Comparison of ENCODE assay signal across 8 mouse cellular contexts in the genomic region with DNA sequence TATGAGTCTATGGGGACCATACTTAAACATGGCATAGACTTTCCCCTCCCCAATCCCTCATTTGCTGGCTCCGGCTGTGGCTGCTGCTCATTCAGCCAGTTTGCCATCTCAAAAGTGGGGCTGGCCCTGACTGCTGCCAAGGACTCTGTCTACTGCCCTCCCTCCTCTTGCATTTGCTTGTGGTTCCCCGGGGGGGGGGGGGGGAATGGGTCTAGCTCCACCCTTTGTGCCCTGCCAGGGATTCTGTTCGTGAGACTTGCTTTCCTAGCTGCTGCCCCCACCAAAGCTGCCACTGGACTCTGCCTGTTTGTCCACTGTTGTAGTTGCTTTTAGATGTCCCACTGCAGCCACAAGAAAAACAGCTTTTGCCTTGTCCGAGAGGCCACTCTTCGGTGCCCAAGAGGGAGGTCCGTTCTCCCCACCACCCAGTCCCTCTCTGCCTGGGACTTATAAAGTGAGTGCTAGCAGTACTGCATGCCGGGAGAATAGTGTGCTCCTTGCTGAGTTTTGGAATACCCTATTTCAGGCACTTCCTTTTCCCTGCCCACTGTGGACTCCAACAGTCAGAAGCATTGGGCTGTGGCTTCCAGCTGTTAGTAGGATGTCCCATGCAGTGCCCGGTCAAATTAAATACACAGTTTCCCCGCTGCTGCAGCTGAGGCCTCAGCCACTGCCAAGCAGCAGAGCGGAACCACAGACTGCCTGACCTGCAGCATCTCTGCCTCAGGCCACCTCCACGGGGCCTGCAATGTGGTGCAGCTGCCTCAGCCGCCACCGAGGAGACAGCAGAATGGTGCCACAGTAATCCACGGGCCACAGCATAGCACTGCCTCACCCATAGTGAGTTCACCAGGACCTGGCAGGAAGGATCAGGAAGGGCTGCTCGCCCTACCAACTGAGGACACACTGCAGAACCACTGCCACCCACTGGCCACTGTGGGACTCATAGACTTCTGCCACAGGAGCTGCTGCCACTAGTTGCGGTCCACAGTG. TPM values are rescaled to one million over a fixed set of nuclear protein-coding genes. Genes with fewer than 3 reads are reported as not detected.
DNase-seq lines count a peak whose midpoint lies in the region; ATAC-seq and TF ChIP-seq lines count a peak whose summit lies in the region.

No protein-coding gene starts in this region.

- peak overlapping the region; percentile 31; the same call in 1 of the 2 replicates for H3K4me2 ChIP-seq in hindbrain, embryonic 16.5 days (ENCODE audit: low read length)

- H3K9me3 ChIP-seq in hindbrain, embryonic 16.5 days (ENCODE audit: control insufficient read depth, low read length), result no peaks in the 10 kb centered on the region

- intact Hi-C loops in gastrocnemius, adult 2 months (cut with DNase I), result loop anchor here (2.0 to 5.0 kb wide), 3 partner anchors 62 to 150 kb away; a partner anchor contains a TSS

- H3K4me1 ChIP-seq in hindbrain, embryonic 16.5 days (ENCODE audit: control insufficient read depth, insufficient read depth, low read depth, low read length), result 0 out of 2 replicates have a peak, but pooled peaks cover 2% of the 10 kb centered on the region

- 16% methylated on average over 15 of the region's 16 CpGs for WGBS in hindbrain, embryonic 16.5 days

- H3K9ac ChIP-seq in hindbrain, embryonic 16.5 days (ENCODE audit: low read depth, low read length), result peak overlapping the region; percentile 51

- H3K27me3 ChIP-seq in hindbrain, embryonic 16.5 days (replicated peaks; ENCODE audit: control insufficient read depth, insufficient read depth, low read length), result no peaks in the 10 kb centered on the region

- no peaks in the 10 kb centered on the region for H3K36me3 ChIP-seq in hindbrain, embryonic 16.5 days (ENCODE audit: control insufficient read depth, insufficient read depth, low read length)

- H3K4me3 ChIP-seq in gastrocnemius, adult 2 months, result peak overlapping the region; percentile 70
- no peak overlapping the region for H3K4me3 ChIP-seq in hindbrain, embryonic 16.5 days (ENCODE audit: low read length)

- peak; percentile 91 for ATAC-seq in hindbrain, embryonic 16.5 days

- peak overlapping the region; percentile 82 for H3K27ac ChIP-seq in gastrocnemius, adult 2 months
- peak overlapping the region; percentile 20; the same call in 1 of the 2 replicates for H3K27ac ChIP-seq in hindbrain, embryonic 16.5 days (ENCODE audit: low read depth, low read length)

- DNase-seq in WW6 (ENCODE audit: low read depth, low spot score), result peak; percentile 34
- peak; percentile 58 to 78 for DNase-seq in cerebellum, postnatal 4 days (ENCODE audit: low spot score in 2 of 2)
- DNase-seq in gastrocnemius, adult 2 months, result peak; percentile 91
- peak; percentile 76 to 88 for DNase-seq in left cerebral cortex, adult 18-20 months (ENCODE audit: low spot score in 2 of 2)
- DNase-seq in lung, postnatal 4 days, result peak; percentile 89 to 90
- peak; percentile 49 for DNase-seq in retina, postnatal 7 days (ENCODE audit: low read depth, low spot score)
- peak; percentile 73 to 76 for DNase-seq in urinary bladder, adult 18-20 months (ENCODE audit: low spot score in 2 of 2)

- peak; percentile 93 for TF ChIP-seq CTCF in gastrocnemius, adult 2 months (IDR thresholded peaks at IDR 0.05)

RNA-seq across cellular contexts. Expression of a gene that starts 10.1 kb away (rescaled TPM):
- total RNA-seq in gastrocnemius, adult 2 months (2021), result not detected
- not detected in 2 replicates for polyA plus RNA-seq in hindbrain, embryonic 16.5 days (2015; fragmentation: Nextera tagmentation; extraction: Ambion mirVana)
- under 1 TPM in 1 of 2 experiments, not detected in 1; 0.46 TPM for total RNA-seq in left cerebral cortex, adult 18-20 months (2021)

RNA-seq across cellular contexts. Expression of a gene that starts 16.1 kb away (rescaled TPM):
- not detected for total RNA-seq in gastrocnemius, adult 2 months (2021)
- polyA plus RNA-seq in hindbrain, embryonic 16.5 days (2015; fragmentation: Nextera tagmentation; extraction: Ambion mirVana), result not detected in 2 replicates
- total RNA-seq in left cerebral cortex, adult 18-20 months (2021), result not detected

RNA-seq across cellular contexts. Expression of a gene that starts 23.3 kb away (rescaled TPM):
- not detected for total RNA-seq in gastrocnemius, adult 2 months (2021)
- not detected in 2 replicates for polyA plus RNA-seq in hindbrain, embryonic 16.5 days (2015; fragmentation: Nextera tagmentation; extraction: Ambion mirVana)
- under 1 TPM in 1 of 2 experiments, not detected in 1; 0.35 TPM for total RNA-seq in left cerebral cortex, adult 18-20 months (2021)

RNA-seq across cellular contexts. Expression of a gene that starts 37.0 kb away (rescaled TPM):
- 10 to 100 TPM; 13.1 to 16.4 TPM for total RNA-seq in gastrocnemius, adult 2 months (2021)
- polyA plus RNA-seq in hindbrain, embryonic 16.5 days (2015; fragmentation: Nextera tagmentation; extraction: Ambion mirVana), result 3.3 TPM in 2 replicates
- 10 to 100 TPM; 36.4 to 40.9 TPM for total RNA-seq in left cerebral cortex, adult 18-20 months (2021)

Comparison
In these comparisons a context has a peak if more than half of its experiments do, and no peak if none do; other contexts are left out.
1. DNase-seq: peak in every context shown above with its lines; median percentile 91 in gastrocnemius, adult 2 months; 90 in lung, postnatal 4 days; 82 in left cerebral cortex, adult 18-20 months; 74 in urinary bladder, adult 18-20 months; 68 in cerebellum, postnatal 4 days; 49 in retina, postnatal 7 days; 34 in WW6.